Mouse (Mus musculus): ENCODE measurements around the gene Rprd2.

DNA sequence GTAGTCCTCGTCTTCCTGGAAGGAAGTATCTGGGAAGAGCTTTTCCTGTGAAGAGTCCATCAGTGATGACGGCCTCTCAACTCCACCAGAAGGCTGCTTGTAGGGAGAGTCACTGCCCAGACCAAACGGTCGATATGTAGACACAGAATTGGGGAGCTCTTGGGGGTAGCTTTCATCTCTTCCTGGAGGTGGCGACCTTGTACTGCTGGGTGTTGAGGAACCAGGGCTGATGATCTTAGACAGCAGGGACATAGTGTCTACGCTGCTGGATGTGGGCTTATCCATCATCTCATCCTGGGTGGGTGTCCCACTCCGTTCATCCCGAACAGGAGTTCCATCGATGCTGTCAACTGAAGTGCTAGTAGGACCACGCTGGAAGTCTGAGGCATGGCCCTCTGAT lies 53.1 kb downstream of the Rprd2 start:
- TF ChIP-seq FLI1 (IDR thresholded peaks at IDR 0.05; ENCODE audit: low read length) (no peak), GATA1 (IDR thresholded peaks at IDR 0.05; ENCODE audit: borderline replicate concordance, low read length) (no peak)
